Mouse (Mus musculus): ENCODE data around the gene Scarf1. TPM values are rescaled to one million over a fixed set of nuclear protein-coding genes. Genes with fewer than 3 reads are reported as not detected.

Gene Scarf1
- polyA plus RNA-seq, 1 experiment: 1.0 TPM

DNA sequence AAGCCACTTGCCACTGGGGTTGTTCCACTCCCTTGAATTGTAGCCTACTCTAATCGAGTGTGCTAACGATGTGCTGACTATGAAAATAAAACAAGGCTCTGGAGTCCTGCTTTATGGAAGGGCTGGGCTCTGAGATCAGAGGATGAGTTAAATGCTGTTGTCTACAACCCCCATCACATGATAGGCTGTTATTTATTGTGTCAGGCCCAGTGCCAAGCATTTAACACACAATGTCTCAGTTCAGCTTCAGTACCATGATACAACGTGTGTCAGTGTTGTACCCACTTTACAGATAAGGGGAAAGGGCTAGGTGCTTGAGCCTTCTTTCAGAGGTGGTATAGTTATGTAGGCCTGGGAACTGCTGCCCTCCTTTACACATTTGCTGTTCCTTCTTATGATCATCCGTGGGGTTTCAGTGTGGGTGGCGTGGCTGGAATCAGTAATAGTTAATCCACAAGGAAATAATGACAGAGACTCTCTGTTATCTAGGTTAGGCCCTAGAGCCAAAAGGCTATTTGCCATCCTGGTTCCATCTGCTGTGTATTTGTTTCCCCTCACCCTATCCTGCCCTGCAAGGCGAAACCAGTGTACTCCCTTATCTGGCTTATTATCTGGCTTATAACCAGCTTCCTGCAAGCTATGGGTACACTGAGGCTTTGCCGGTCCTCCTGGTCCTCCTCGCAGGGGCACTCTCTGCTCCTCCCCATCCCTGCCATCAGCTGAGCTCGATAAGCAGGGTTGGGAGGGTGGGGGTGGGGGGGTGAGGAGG, 54.2 kb downstream of the Scarf1 start:
- Histone ChIP-seq H3K36me3 (ENCODE audit: control insufficient read depth, insufficient read depth, low read length, poor library complexity, severe bottlenecking) (no peaks in the 10 kb centered on the region), H3K27ac (ENCODE audit: insufficient read depth, low read length) (no peak overlapping the region), H3K4me3 (ENCODE audit: low read depth, low read length) (no peak overlapping the region), H3K4me1 (ENCODE audit: control insufficient read depth, insufficient read depth, low read length) (peaks cover 4% of the 10 kb centered on the region), H3K9me3 (replicated peaks; ENCODE audit: control insufficient read depth, insufficient read depth, low read length, poor library complexity, severe bottlenecking) (no peaks in the 10 kb centered on the region), H3K9ac (ENCODE audit: low read depth, poor library complexity, severe bottlenecking) (no peak overlapping the region), H3K27me3 (ENCODE audit: control insufficient read depth, insufficient read depth, low read length, poor library complexity, severe bottlenecking) (no peaks in the 10 kb centered on the region)
- TF ChIP-seq EP300 (IDR thresholded peaks at IDR 0.05; ENCODE audit: insufficient read depth, low read depth, low read length) (no peak), POLR2A (IDR thresholded peaks at IDR 0.05; ENCODE audit: insufficient read depth, low read length) (no peak), CTCF (IDR thresholded peaks at IDR 0.05; ENCODE audit: low read depth, low read length) (no peak)

GRCm38 (mm10) chr11:75568115-75568511, 54.8 kb downstream of the Scarf1 start:
- TF ChIP-seq POLR2A (IDR thresholded peaks at IDR 0.05; ENCODE audit: insufficient read depth, low read length): no peak
- no peak for TF ChIP-seq CTCF (IDR thresholded peaks at IDR 0.05; ENCODE audit: low read depth, low read length)
- no peak for TF ChIP-seq EP300 (IDR thresholded peaks at IDR 0.05; ENCODE audit: insufficient read depth, low read depth, low read length)
- no peak overlapping the region for H3K4me3 ChIP-seq (ENCODE audit: low read depth, low read length)
- no peaks in the 10 kb centered on the region for H3K27me3 ChIP-seq (ENCODE audit: control insufficient read depth, insufficient read depth, low read length, poor library complexity, severe bottlenecking)
- H3K4me1 ChIP-seq (ENCODE audit: control insufficient read depth, insufficient read depth, low read length): peaks cover 4% of the 10 kb centered on the region
- H3K9ac ChIP-seq (ENCODE audit: low read depth, poor library complexity, severe bottlenecking): no peak overlapping the region
- H3K9me3 ChIP-seq (replicated peaks; ENCODE audit: control insufficient read depth, insufficient read depth, low read length, poor library complexity, severe bottlenecking): no peaks in the 10 kb centered on the region
- H3K36me3 ChIP-seq (ENCODE audit: control insufficient read depth, insufficient read depth, low read length, poor library complexity, severe bottlenecking): no peaks in the 10 kb centered on the region
- no peak overlapping the region for H3K27ac ChIP-seq (ENCODE audit: insufficient read depth, low read length)

- no peaks in the 10 kb centered on the region for H3K36me3 ChIP-seq (ENCODE audit: control insufficient read depth, insufficient read depth, low read length, poor library complexity, severe bottlenecking)
These were observed 55.6 kb downstream of the Scarf1 start for GRCm38 (mm10) chr11:75568962-75569361.

DNA sequence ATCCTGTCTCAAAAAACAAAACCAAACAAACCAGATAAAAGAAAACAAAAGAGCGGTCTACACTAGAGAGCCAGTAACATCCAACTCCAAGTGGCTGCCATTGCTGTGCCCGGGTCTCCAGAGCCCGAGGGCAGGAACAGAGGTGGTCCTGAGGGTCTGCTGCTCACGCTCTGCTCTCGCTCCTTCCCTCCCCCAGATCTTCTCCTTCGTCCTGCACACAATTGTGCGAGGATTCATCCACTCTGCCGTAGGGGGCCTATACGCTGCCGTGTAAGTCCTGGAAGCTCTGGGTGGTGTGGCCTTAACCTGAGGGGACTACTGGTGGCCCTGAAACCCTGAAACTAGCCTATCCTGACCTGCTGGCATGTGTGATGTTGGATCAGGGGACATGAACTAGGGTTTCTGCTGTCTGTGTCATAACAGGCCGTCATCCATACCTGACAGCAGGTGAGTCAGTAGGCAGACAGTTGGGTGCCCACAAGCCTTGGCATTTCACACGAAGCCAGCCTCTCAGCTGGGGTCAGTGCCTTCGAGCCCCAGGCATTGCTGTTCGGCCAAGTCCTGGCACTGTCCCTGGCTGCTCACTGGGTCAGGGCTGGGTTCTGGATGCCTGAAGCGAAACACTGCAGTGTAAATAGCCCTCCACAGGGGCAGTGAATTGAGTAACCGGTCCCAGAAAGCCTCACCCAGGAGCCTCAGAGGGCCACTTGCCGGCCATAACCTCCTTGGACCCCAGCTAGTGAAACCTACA, 57.2 kb downstream of the Scarf1 start:
- Histone ChIP-seq H3K9ac (ENCODE audit: low read depth, poor library complexity, severe bottlenecking) (no peak overlapping the region), H3K27ac (ENCODE audit: insufficient read depth, low read length) (no peak overlapping the region)
- TF ChIP-seq EP300 (IDR thresholded peaks at IDR 0.05; ENCODE audit: insufficient read depth, low read depth, low read length) (no peak), POLR2A (IDR thresholded peaks at IDR 0.05; ENCODE audit: insufficient read depth, low read length) (no peak), CTCF (IDR thresholded peaks at IDR 0.05; ENCODE audit: low read depth, low read length) (no peak)

More at GRCm38 (mm10) chr11:75568962-75569361, 55.6 kb downstream of the Scarf1 start:
- no peaks in the 10 kb centered on the region for H3K27me3 ChIP-seq (ENCODE audit: control insufficient read depth, insufficient read depth, low read length, poor library complexity, severe bottlenecking)
- peaks cover 4% of the 10 kb centered on the region for H3K4me1 ChIP-seq (ENCODE audit: control insufficient read depth, insufficient read depth, low read length)
- H3K9ac ChIP-seq (ENCODE audit: low read depth, poor library complexity, severe bottlenecking): no peak overlapping the region
- no peaks in the 10 kb centered on the region for H3K9me3 ChIP-seq (replicated peaks; ENCODE audit: control insufficient read depth, insufficient read depth, low read length, poor library complexity, severe bottlenecking)
- H3K4me3 ChIP-seq (ENCODE audit: low read depth, low read length): no peak overlapping the region
- no peak overlapping the region for H3K27ac ChIP-seq (ENCODE audit: insufficient read depth, low read length)
- no peak for TF ChIP-seq EP300 (IDR thresholded peaks at IDR 0.05; ENCODE audit: insufficient read depth, low read depth, low read length)
- no peak for TF ChIP-seq POLR2A (IDR thresholded peaks at IDR 0.05; ENCODE audit: insufficient read depth, low read length)
- TF ChIP-seq CTCF (IDR thresholded peaks at IDR 0.05; ENCODE audit: low read depth, low read length): no peak

GRCm38 (mm10) chr11:75571126-75571990, 58.0 kb downstream of the Scarf1 start:
- H3K27ac ChIP-seq (ENCODE audit: insufficient read depth, low read length): no peak overlapping the region
- no peak overlapping the region for H3K4me3 ChIP-seq (ENCODE audit: low read depth, low read length)
- no peaks in the 10 kb centered on the region for H3K9me3 ChIP-seq (replicated peaks; ENCODE audit: control insufficient read depth, insufficient read depth, low read length, poor library complexity, severe bottlenecking)
- TF ChIP-seq POLR2A (IDR thresholded peaks at IDR 0.05; ENCODE audit: insufficient read depth, low read length): no peak
- no peak for TF ChIP-seq CTCF (IDR thresholded peaks at IDR 0.05; ENCODE audit: low read depth, low read length)
- no peak for TF ChIP-seq EP300 (IDR thresholded peaks at IDR 0.05; ENCODE audit: insufficient read depth, low read depth, low read length)
- peaks cover 4% of the 10 kb centered on the region for H3K4me1 ChIP-seq (ENCODE audit: control insufficient read depth, insufficient read depth, low read length)
- no peak overlapping the region for H3K9ac ChIP-seq (ENCODE audit: low read depth, poor library complexity, severe bottlenecking)
- H3K27me3 ChIP-seq (ENCODE audit: control insufficient read depth, insufficient read depth, low read length, poor library complexity, severe bottlenecking): no peaks in the 10 kb centered on the region
- H3K36me3 ChIP-seq (ENCODE audit: control insufficient read depth, insufficient read depth, low read length, poor library complexity, severe bottlenecking): no peaks in the 10 kb centered on the region

More for the DNA sequence above, 57.2 kb downstream of the Scarf1 start:
- Histone ChIP-seq H3K27me3 (ENCODE audit: control insufficient read depth, insufficient read depth, low read length, poor library complexity, severe bottlenecking) (no peaks in the 10 kb centered on the region), H3K36me3 (ENCODE audit: control insufficient read depth, insufficient read depth, low read length, poor library complexity, severe bottlenecking) (no peaks in the 10 kb centered on the region), H3K9me3 (replicated peaks; ENCODE audit: control insufficient read depth, insufficient read depth, low read length, poor library complexity, severe bottlenecking) (no peaks in the 10 kb centered on the region), H3K4me3 (ENCODE audit: low read depth, low read length) (no peak overlapping the region), H3K4me1 (ENCODE audit: control insufficient read depth, insufficient read depth, low read length) (peaks cover 4% of the 10 kb centered on the region)

All from ES-Bruce4 (cell line).